21 mouse cellular contexts compared by ENCODE assay signal in genomic region chr1:107783079-107783478, GRCm38 (mm10).
"Had no signal": no experiment of that assay in that cellular context is flagged by ENCODE, and none has a peak within 500 bp of the region (broad histone marks: within the 10 kb centered on the region; RNA-seq: fewer than 3 reads in every experiment).

No protein-coding gene starts in this region.

- H3K36me3 ChIP-seq: liver, embryonic 15.5 days; lung, embryonic 15.5 days; midbrain, embryonic 13.5 days; stomach, embryonic 15.5 days had no signal

- H3K27me3 ChIP-seq: liver, embryonic 15.5 days; lung, embryonic 15.5 days; midbrain, embryonic 13.5 days; stomach, embryonic 15.5 days had no signal

- H3K27ac ChIP-seq: kidney, postnatal 0 days; layer of hippocampus, adult 2 months; left cerebral cortex, adult 2 months; liver, embryonic 15.5 days; lung, embryonic 15.5 days; midbrain, embryonic 13.5 days; stomach, embryonic 15.5 days had no signal

- H3K4me2 ChIP-seq: liver, embryonic 11.5 days; liver, embryonic 15.5 days; lung, embryonic 15.5 days; midbrain, embryonic 13.5 days; stomach, embryonic 15.5 days had no signal

- H3K4me3 ChIP-seq: layer of hippocampus, adult 2 months; left cerebral cortex, adult 2 months; liver, embryonic 15.5 days; lung, embryonic 15.5 days; midbrain, embryonic 13.5 days; myocyte; stomach, embryonic 15.5 days had no signal

- DNase-seq: kidney, adult 2 months; kidney, postnatal 25 days; layer of hippocampus, adult 9-11 months; layer of hippocampus, postnatal 36 days; lung, adult 18-20 months; lung, postnatal 10 days; lung, postnatal 36 days; retina, postnatal 1 day; right cerebral cortex, postnatal 25 days; spleen, adult 18-20 months; thymus, postnatal 25 days had no signal

- ATAC-seq: intestine, postnatal 0 days; midbrain, embryonic 13.5 days had no signal

- H3K9me3 ChIP-seq: liver, embryonic 15.5 days; lung, embryonic 15.5 days; midbrain, embryonic 13.5 days; stomach, embryonic 15.5 days had no signal

- H3K9ac ChIP-seq: liver, embryonic 15.5 days; lung, embryonic 15.5 days; midbrain, embryonic 13.5 days; stomach, embryonic 15.5 days had no signal

- H3K4me1 ChIP-seq: liver, embryonic 15.5 days; lung, embryonic 15.5 days; midbrain, embryonic 13.5 days; stomach, embryonic 15.5 days had no signal
